Mouse (Mus musculus): Measurements from ENCODE around the gene Tspan7.

GRCm38 (mm10) chrX:10514417-10514816 is 29.5 kb downstream of the Tspan7 start:
- no peak for TF ChIP-seq CTCF (IDR thresholded peaks at IDR 0.05 in 2 of 3, conservative IDR thresholded peaks at IDR 0.05 in 1 of 3; ENCODE audit: control insufficient read depth in 1 of 3, insufficient read depth in 1 of 3, low read depth in 2 of 3, low read length in 3 of 3, poor library complexity in 1 of 3, severe bottlenecking in 1 of 3)
- TF ChIP-seq MYB (IDR thresholded peaks at IDR 0.05; ENCODE audit: low read depth, low read length): no peak
